Mouse (Mus musculus) embryonic facial prominence, embryonic 11.5 days (tissue): Measurements from ENCODE around the gene Map3k6. TPM values are rescaled to one million over a fixed set of nuclear protein-coding genes. Genes with fewer than 3 reads are reported as not detected.
A peak's percentile ranks its signal among the peaks of the same experiment; 100 is the strongest.

ENCODE experiments used
- ATAC-seq: fragments of 200-750 bp; cut with Nextera tagmentation; replicated peaks from 2 replicates; pipeline ENCODE4 v1.8.0; 2017; ENCODE audit warnings: low read depth; ENCODE audit not compliant: insufficient number of reproducible peaks, low FRiP score, low TSS enrichment
- DNase-seq: peaks from one replicate; pipeline ENCODE4 v3.0.0-alpha.2; 2015; ENCODE audit warnings: low spot score
- H3K27ac ChIP-seq: fragments of 300-500 bp; sonication (generic); replicated peaks from 2 replicates; pipeline ENCODE4 v1.5.1; 2014; ENCODE audit warnings: mild to moderate bottlenecking, low read depth, low read length, control low read depth
- H3K27me3 ChIP-seq: fragments of 300-500 bp; sonication (generic); 2 replicates; pipeline ENCODE4 v1.6.1; 2014; ENCODE audit warnings: mild to moderate bottlenecking, low read length, moderate library complexity, mixed read lengths; ENCODE audit not compliant: control insufficient read depth, insufficient read depth
- H3K36me3 ChIP-seq: fragments of 300-500 bp; sonication (generic); replicated peaks from 2 replicates; pipeline ENCODE4 v1.6.1; 2014; ENCODE audit warnings: low read depth, mild to moderate bottlenecking, low read length, moderate library complexity, mixed read lengths; ENCODE audit not compliant: control insufficient read depth, insufficient read depth
- H3K4me1 ChIP-seq: fragments of 300-500 bp; sonication (generic); 2 replicates; pipeline ENCODE4 v1.6.1; 2014; ENCODE audit warnings: low read length, mixed read lengths; ENCODE audit not compliant: control insufficient read depth, insufficient read depth
- H3K4me2 ChIP-seq: fragments of 300-500 bp; sonication (generic); 2 replicates; pipeline ENCODE4 v1.6.1; 2014; ENCODE audit warnings: low read depth, mild to moderate bottlenecking, control low read depth, low read length, moderate library complexity
- H3K4me3 ChIP-seq: fragments of 300-500 bp; sonication (generic); 2 replicates; pipeline ENCODE4 v1.5.1; 2014; ENCODE audit warnings: low read depth, low read length, control low read depth
- H3K9ac ChIP-seq: fragments of 300-500 bp; sonication (generic); replicated peaks from 2 replicates; pipeline ENCODE4 v1.6.1; 2014; ENCODE audit warnings: mild to moderate bottlenecking, control low read depth, low read length
- H3K9me3 ChIP-seq: fragments of 300-500 bp; sonication (generic); replicated peaks from 2 replicates; pipeline ENCODE4 v1.6.1; 2016; ENCODE audit warnings: mild to moderate bottlenecking, low read length, inconsistent platforms, mixed read lengths; ENCODE audit not compliant: control insufficient read depth
- WGBS: fragments of 180-500 bp; shearing (Covaris S2); extraction: QIAGEN DNeasy Blood & Tissue Kit; methylation state at CpG from one replicate; pipeline ENCODE4 v1.1.7; 2014; 5-methylcytosine and 5-hydroxymethylcytosine counted together
- polyA plus RNA-seq: library from polyadenylated mRNA; unstranded; fragments of >200 nt; fragmentation: Nextera tagmentation; extraction: Ambion mirVana; gene quantifications from 2 replicates; pipeline ENCODE4 v1.2.1, GENCODE M21; 2014

The Map3k6 gene
- polyA plus RNA-seq, result 1.8 and 1.9 TPM in 2 replicates

DNA sequence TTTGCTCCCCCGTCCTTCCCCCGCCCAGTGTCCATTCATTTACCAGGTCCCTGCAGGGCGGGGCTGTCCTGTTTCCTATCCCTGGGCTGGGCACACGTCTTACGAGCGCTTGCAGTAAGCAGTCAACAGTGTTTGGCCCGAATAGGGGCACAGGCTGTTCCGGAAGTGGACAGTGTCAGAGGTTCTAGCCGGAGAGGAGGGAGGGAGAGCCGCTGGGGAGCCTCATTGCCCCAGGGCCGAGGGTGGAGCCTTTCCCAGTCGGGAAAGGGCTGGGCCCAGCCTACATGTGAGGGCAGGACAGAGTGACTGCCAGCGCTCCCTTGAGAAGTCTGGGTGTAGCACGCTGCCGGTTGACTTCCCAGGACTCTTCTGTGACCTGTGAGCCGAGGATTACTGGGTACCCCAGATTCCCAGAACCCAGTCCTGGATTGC, at the start of gene Map3k6:
Gene Map3k6 (plus strand): TSS at position 329 of the 432 bp plus-strand sequence.
- ATAC-seq (peak; percentile 42), DNase-seq (peak; percentile 44)
- Histone ChIP-seq H3K36me3 (no peaks in the 10 kb centered on the region), H3K4me3 (peak within 1 kb of the TSS; percentile 53), H3K4me1 (peaks cover 3% of the 10 kb centered on the region), H3K9ac (peak within 1 kb of the TSS; percentile 55), H3K27me3 (peaks cover 7% of the 10 kb centered on the region), H3K4me2 (peak within 1 kb of the TSS; percentile 94), H3K9me3 (no peaks in the 10 kb centered on the region), H3K27ac (peak within 1 kb of the TSS; percentile 59; the same call in 1 of the 2 replicates)
- 3% methylated on average over 16 of the region's 16 CpGs for WGBS

GRCm38 (mm10) chr4:133194482-133194881, 46.1 kb upstream of the Map3k6 start:
- DNase-seq (no peak), ATAC-seq (no peak)
- Histone ChIP-seq H3K4me3 (no peak overlapping the region), H3K4me1 (peaks cover 20% of the 10 kb centered on the region), H3K36me3 (peaks cover 17% of the 10 kb centered on the region), H3K9ac (no peak overlapping the region), H3K4me2 (no peak overlapping the region), H3K9me3 (no peaks in the 10 kb centered on the region), H3K27ac (no peak overlapping the region), H3K27me3 (no peaks in the 10 kb centered on the region)
- 88% methylated on average over 11 of the region's 11 CpGs for whole genome bisulfite sequencing

GRCm38 (mm10) chr4:133195014-133195413, 45.6 kb upstream of the Map3k6 start:
- no peak for DNase-seq
- H3K27me3 ChIP-seq, result no peaks in the 10 kb centered on the region
- WGBS, result 76% methylated on average over 4 of the region's 4 CpGs
- peaks cover 17% of the 10 kb centered on the region for H3K36me3 ChIP-seq
- no peak overlapping the region for H3K4me2 ChIP-seq
- no peak for ATAC-seq
- no peak overlapping the region for H3K9ac ChIP-seq
- H3K4me1 ChIP-seq, result peaks cover 20% of the 10 kb centered on the region
- H3K9me3 ChIP-seq, result no peaks in the 10 kb centered on the region
- no peak overlapping the region for H3K27ac ChIP-seq
- no peak overlapping the region for H3K4me3 ChIP-seq

GRCm38 (mm10) chr4:133196136-133196535, 44.5 kb upstream of the Map3k6 start:
- 85% methylated on average over 2 of the region's 2 CpGs for WGBS
- Histone ChIP-seq H3K27me3 (no peaks in the 10 kb centered on the region), H3K4me2 (no peak overlapping the region), H3K4me1 (peaks cover 26% of the 10 kb centered on the region), H3K9ac (no peak overlapping the region), H3K36me3 (peaks cover 17% of the 10 kb centered on the region), H3K9me3 (no peaks in the 10 kb centered on the region), H3K27ac (no peak overlapping the region), H3K4me3 (no peak overlapping the region)
- DNase-seq (no peak), ATAC-seq (no peak)

- Histone ChIP-seq H3K27ac (peak overlapping the region; percentile 56; the same call in 1 of the 2 replicates), H3K27me3 (no peaks in the 10 kb centered on the region), H3K36me3 (peaks cover 13% of the 10 kb centered on the region), H3K4me1 (peaks cover 26% of the 10 kb centered on the region), H3K9ac (peak overlapping the region; percentile 41; the same call in 1 of the 2 replicates), H3K4me2 (no peak overlapping the region; the same call in 1 of the 2 replicates), H3K4me3 (no peak overlapping the region), H3K9me3 (no peaks in the 10 kb centered on the region)
- WGBS, result 37% methylated on average over 7 of the region's 7 CpGs
- ATAC-seq (no peak), DNase-seq (no peak)
Measured at GRCm38 (mm10) chr4:133196852-133197251, 43.8 kb upstream of the Map3k6 start.

DNA sequence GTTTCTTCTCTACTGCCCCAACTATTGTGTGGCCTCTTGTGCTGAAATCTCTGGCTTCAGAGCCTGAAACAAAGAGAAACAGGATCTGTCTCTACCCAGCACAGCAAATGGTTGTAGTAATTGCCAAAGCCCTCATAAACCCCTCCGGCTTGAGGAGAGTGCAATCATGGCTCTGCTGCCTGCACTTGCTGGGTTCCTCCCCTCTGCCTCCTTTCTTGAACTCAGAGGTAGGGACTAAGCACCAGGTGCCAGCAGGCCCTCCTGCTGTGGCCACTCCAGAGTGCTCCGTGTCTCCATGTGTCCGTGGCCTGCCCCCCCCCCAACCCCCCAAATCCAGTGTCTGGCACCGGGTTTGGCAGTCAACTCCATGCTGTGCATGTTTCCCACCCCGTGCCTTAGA, 43.3 kb upstream of the Map3k6 start:
- H3K27me3 ChIP-seq, result no peaks in the 10 kb centered on the region
- peaks cover 13% of the 10 kb centered on the region for H3K36me3 ChIP-seq
- DNase-seq (no peak), ATAC-seq (no peak)
- no peak overlapping the region; the same call in 1 of the 2 replicates for H3K9ac ChIP-seq
- H3K4me1 ChIP-seq, result peaks cover 26% of the 10 kb centered on the region
- no peaks in the 10 kb centered on the region for H3K9me3 ChIP-seq
- peak overlapping the region; percentile 7; the same call in 1 of the 2 replicates for H3K4me2 ChIP-seq
- 21% methylated on average over 5 of the region's 5 CpGs for WGBS
- peak overlapping the region; percentile 56 for H3K27ac ChIP-seq
- H3K4me3 ChIP-seq, result no peak overlapping the region

- Histone ChIP-seq H3K9ac (no peak overlapping the region), H3K4me1 (peaks cover 26% of the 10 kb centered on the region), H3K4me2 (peak overlapping the region; percentile 7; the same call in 1 of the 2 replicates), H3K4me3 (no peak overlapping the region), H3K9me3 (no peaks in the 10 kb centered on the region), H3K27ac (peak overlapping the region; percentile 56), H3K36me3 (peaks cover 9% of the 10 kb centered on the region), H3K27me3 (no peaks in the 10 kb centered on the region)
- ATAC-seq, result no peak
- DNase-seq, result peak; percentile 43
- 15% methylated on average over 13 of the region's 13 CpGs for WGBS
Measured at GRCm38 (mm10) chr4:133197801-133198286, 42.8 kb upstream of the Map3k6 start.

GRCm38 (mm10) chr4:133198337-133199180, 42.1 kb upstream of the Map3k6 start:
- no peak overlapping the region for H3K4me3 ChIP-seq
- DNase-seq (peak; percentile 46), ATAC-seq (no peak)
- 19% methylated on average over 19 of the region's 19 CpGs for WGBS
- no peak overlapping the region for H3K4me2 ChIP-seq
- no peaks in the 10 kb centered on the region for H3K27me3 ChIP-seq
- no peaks in the 10 kb centered on the region for H3K9me3 ChIP-seq
- peak overlapping the region; percentile 18; the same call in 1 of the 2 replicates for H3K9ac ChIP-seq
- peaks cover 6% of the 10 kb centered on the region; the same call in 1 of the 2 replicates for H3K36me3 ChIP-seq
- H3K4me1 ChIP-seq, result peaks cover 26% of the 10 kb centered on the region
- no peak overlapping the region for H3K27ac ChIP-seq
